Mouse (Mus musculus): ENCODE data around the gene Dnal4. TPM values are rescaled to one million over a fixed set of nuclear protein-coding genes. Genes with fewer than 3 reads are reported as not detected.
"Not testable (repeated sequence)": the region's sequence is repeated elsewhere in the genome, so short reads cannot be mapped to it uniquely, and the experiment has no call there.

Dnal4 gene
- total RNA-seq (2015; ENCODE audit: low replicate concordance) = 1.8 TPM in 1 of 2 replicates, not detected in the other
- 0.30 and 1.7 TPM in 2 replicates for total RNA-seq (2017; ENCODE audit: low replicate concordance)

DNA sequence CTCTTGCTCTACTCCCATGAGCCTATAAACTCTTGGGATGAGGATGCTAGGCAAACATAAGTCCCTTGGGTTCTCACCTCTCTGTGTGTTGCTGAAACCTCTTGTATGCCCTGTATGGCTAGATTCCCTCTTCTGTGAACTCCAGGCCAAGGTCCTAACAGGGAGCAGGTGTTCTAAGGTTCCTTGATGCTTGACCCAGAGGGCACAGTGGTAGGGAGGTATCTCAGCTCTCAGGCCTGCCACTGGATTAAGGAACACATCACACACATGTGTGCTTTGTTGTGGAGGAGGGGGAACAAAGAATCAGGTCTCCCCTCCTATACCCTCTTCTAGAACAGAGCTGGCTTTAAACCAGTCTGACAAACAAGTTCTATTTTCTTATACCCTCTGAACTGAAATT is at the start of gene Dnal4:
Gene Dnal4 (minus strand): TSS at position 101 of the 400 bp plus-strand sequence.
- ATAC-seq (replicated peaks; ENCODE audit: low FRiP score, poor library complexity, severe bottlenecking) = no peak

DNA sequence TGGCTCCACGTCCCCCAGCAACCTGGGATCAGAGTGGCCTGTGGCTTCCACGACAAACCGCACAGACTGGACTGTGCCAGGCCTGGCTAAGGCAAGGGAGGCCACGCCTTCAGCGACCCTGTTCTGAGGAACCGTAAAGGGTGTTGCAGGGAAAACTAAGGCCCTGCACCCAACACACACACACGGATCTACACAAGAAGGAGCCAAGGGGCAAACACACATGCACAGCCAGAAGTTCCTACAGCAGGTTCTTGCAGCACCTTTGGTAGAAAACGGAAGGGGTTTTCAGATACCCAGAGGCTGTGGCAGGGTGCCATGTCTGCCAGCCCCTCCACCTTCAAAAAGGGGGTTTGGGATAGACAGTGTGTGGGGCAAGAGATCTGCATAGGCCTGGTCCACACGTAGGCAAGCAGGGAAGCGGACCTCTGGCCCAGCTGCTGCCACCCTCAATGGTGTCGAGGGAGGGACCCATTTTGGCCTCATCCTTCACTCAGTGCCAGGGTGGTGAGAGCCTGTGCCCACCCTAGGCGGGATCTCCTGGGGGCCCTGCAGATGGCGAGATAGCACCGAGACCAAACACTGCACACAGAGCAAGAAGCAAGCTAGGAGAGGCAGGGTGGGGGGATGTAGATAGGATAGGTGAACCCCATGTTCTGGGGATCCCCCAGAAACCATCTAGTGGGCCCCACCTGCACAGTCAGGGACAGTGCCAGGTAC is 49.6 kb upstream of the Dnal4 start:
- ATAC-seq (replicated peaks; ENCODE audit: low FRiP score, poor library complexity, severe bottlenecking) = no peak

DNA sequence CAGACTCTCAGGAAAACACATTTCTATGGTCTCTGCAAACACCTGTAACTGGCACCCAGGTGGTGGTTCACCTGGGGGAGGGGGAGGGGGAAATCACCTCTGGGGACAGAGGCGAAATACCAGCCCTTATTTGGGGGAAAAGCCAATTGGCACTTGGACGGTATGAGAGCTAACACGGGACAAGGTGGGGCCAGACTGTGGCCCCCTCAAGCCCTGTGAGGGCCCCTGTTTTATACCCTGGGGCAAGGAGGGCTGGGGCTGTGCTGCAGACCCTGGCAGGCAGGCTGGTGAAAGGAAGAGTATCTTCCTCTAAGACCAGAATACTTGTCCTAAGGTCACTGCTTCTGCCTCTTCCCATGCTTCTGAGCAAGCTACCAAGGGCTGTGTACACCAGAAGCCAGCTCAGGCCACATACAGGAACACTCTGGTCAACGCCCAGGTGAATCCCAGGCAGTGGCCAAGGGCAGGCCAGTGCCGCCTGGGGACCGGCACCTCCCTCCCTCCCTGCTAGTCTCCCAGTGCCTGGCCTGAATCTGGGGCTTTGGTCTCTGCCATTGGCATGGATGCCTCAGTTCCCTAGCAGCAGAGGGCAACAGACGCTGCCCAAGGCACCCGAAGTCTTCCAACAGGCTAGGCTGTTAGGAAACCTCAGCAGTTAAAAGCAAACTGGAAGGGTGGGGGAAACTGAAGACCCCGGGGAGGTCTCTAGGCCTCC is 48.7 kb upstream of the Dnal4 start:
- ATAC-seq (replicated peaks; ENCODE audit: low FRiP score, poor library complexity, severe bottlenecking) = no peak

DNA sequence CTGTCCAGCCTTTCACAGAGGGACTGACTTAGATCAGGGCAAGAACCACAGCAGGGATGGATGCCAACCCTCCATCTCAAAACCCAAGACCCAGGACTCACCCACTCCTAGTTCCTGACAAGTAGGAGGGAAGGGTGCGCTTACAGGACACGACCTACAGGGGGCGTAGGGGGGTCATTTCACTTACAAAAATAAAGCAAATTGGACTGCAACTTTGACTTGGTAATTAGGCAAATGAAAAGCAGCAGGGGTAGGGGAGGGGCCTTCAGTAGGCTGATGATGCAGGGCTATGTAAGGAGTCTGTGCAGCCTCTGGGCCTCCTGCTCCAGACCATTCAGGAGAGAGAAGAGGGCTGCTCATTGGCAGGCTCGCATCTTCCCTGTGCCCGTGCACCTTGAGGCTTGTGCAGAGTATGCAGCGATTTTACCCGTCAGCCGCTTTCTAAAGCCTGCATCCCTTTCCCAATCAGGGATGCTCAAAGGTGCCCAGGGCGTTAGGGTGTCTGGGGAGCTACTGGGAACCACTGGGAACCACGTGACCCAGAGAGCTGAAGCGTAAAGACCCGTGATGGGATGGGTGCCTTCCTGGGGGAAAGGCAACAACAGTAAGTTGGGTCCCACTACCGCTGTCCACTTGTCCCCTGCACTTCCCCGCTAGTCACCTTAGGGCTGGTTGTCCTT is 47.6 kb upstream of the Dnal4 start:
- no peak for ATAC-seq (replicated peaks; ENCODE audit: low FRiP score, poor library complexity, severe bottlenecking)

DNA sequence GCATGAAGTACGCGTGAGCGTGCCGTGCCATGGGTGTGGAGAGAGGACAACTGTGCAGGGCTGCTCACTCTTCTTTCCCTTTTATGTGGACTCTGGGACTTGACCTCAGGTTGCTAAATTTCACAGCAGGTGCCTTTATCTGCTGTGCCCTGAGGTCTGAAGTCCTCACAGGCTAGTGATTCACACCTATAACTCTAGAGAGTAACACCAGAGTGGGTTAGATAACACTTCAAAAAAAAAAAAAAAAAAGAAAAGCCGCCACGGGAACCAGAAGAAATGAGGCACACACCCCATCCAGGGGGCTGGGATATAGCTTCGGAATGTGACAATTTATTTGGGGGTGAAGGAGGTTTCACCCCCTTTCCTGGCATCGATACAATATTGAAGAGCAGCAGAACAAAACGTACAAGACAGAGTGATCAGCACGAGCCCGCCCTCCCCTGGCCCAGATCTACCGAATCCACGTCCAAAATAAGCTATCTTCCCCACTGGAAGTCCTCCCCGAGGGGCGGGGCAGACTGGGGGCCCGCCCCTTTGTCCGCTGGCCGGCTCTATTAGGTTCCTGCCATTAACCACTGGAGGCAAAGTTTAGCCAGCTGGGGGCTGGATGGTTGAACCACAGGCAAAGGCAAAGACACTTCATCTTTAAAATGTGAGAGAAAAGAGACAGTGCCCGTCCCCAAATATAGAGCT is 46.1 kb upstream of the Dnal4 start:
- ATAC-seq (replicated peaks; ENCODE audit: low FRiP score, poor library complexity, severe bottlenecking) = peak; percentile 69

DNA sequence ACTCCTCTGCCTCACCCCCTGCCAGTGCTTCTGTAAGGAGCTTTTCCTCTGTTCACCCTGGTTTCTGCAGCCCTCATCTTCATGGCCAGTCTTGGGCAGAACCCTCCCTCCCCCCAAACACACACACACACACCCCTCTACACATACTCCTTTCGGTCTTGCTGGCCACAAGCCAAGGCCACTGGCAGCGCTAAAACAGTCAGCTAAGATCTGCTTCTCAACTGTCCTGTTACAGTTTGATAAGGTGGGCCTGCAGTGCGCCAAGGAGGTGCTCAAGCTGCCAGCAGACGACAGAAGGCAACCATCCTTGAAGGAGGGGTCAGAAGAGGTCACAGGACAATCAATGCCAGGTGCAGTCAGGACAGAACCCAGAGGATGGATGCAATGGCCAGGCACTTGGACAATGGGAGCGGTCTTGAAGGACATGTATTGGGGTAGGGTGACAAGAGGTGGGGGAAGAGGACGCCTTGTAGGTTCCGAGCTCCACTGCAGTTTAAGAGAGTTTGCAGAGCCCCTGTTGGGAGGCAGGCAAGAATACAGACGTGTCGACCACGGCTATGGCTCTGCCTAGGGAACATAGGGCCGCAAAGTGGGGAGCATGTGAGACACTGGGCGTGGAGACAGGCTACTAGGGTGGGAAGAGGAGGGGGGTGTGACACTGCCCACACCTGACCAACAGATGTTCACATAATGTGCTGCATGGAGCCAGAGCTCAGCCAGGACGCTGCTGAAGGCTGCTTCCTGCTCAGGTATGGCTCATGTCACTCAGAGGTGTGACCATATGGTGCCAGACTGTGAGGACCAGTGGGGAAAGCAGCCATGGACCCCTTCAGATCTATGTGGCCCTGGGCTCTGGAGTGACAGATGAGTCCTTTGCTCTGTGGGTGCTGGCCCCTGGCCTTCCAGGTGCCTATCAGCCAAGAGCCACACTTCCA is 44.9 kb upstream of the Dnal4 start:
- ATAC-seq (replicated peaks; ENCODE audit: low FRiP score, poor library complexity, severe bottlenecking) = peak; percentile 82

DNA sequence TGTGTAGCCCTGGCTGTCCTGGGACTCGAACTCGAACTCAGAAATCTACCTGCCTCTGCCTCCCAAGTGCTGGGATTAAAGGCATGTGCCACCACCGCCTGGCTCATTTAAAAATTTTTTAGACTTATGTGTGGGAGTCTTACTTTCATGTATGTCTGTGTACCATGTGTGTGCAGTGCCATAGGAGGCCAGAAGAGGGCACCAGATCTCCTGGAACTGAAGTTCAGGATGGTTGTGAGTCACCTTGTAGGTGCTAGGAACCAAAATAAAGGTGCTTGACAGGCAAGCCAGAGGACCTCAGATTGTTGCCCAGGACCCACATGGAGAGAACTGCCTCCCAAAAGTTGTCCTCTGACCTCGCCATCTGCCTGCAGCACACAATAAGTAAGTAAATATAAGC is 40.7 kb upstream of the Dnal4 start:
- no peak for ATAC-seq (replicated peaks; ENCODE audit: low FRiP score, poor library complexity, severe bottlenecking)

DNA sequence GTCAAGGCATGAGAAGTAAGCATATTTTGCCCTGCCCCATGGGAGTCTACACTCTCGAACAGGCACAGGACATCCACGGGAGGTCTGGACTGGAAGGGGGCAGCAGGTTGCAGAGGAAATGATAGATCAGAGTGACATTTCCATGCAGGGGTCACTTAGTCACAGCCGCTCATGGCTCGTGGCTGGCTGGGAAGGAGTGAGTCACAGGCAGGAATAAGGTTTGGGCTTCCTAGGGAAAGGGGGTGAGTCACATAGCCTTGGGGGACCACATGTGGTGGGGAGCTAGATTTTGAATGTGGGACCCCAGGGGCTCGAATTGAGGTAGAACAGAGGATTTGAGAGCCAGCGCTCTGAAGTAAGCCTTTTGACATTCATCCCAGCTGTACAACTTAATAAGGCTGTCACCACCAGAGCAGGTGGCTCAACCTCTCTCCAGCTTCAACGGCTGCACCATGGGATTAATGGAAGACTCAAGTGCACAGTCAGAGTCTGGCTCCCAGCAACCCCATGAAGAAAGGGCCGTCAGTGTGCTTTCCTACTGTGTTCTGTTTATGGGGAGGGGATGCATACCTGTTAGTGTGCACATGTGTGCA is 36.1 kb upstream of the Dnal4 start:
- no peak for ATAC-seq (replicated peaks; ENCODE audit: low FRiP score, poor library complexity, severe bottlenecking)

DNA sequence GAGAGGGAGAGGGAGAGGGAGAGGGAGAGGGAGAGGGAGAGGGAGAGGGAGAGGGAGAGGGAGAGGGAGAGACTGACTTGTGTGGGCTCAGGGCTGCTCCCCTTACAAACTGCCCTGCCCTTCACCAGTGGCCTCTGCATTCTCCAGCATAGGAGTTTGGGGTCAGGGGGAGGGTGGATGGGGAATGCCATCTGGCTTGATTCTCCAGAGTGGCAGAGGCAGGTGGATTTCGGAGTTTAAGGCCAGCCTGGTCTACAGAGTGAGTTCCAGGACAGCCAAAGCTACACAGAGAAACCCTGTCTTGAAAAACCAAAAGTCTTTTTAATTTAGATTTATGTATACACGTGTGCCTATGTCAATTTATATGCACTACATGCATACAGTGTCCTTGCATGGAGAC is 35.2 kb upstream of the Dnal4 start:
- not testable (repeated sequence) for ATAC-seq (replicated peaks; ENCODE audit: low FRiP score, poor library complexity, severe bottlenecking)

DNA sequence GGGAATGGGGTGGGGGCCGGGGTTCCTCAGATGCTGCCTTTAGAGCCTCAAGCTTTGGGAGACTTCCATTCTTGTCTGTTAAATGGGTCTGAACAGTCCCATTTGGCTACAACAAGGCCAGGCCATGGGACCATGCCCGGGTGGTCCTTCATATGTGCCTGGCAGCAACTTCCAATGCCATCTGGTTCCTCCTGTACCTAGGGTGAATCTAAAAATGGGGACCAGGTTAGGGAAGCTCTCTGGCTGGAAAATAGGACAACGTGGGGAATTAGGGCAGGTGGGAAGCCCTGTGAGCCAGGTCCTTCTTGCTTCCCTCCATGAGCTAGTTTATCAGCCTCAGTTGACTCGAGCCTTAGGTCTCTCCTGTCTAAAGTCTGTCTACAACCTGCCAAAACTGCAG is 33.3 kb upstream of the Dnal4 start:
- no peak for ATAC-seq (replicated peaks; ENCODE audit: low FRiP score, poor library complexity, severe bottlenecking)

DNA sequence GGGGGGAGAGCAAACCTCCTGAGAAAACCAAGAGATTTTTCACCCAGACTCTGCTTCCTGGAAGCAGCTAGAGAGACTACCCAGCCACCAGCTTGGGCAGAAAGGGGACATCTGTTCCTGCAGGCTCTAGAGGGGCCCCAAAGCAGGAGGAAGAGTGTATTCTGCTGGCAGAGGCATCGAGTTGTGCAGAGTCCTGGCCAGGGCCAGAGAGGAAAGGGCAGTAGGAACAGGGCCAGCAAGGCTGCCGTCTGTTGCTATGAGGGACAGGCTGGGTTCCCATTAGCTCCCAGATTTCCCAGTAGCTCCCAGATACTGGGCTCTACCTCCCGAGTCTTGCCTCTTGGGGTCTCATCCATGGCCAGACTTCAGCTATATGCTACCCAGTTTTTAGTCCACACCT is 32.4 kb upstream of the Dnal4 start:
- ATAC-seq (replicated peaks; ENCODE audit: low FRiP score, poor library complexity, severe bottlenecking) = no peak

DNA sequence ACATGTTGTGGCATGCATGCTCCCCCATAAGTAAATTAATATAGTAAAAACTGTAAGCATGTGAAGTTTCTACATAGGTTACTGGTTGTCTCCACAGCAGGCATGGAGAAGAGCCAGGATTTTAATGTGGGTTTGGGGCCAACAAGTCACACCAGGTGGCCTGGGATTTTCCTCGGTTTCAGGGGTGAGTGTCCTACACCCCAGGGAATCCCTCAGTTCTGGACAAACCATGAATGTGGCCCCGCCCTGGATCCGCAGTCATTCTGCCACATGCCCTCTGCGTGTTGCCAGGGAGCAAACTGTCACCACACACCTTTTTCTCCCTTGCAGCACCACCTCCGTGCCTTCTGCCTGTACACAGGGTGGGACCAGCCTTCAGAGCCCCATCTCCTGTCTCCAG is 31.0 kb upstream of the Dnal4 start:
- ATAC-seq (replicated peaks; ENCODE audit: low FRiP score, poor library complexity, severe bottlenecking) = no peak

DNA sequence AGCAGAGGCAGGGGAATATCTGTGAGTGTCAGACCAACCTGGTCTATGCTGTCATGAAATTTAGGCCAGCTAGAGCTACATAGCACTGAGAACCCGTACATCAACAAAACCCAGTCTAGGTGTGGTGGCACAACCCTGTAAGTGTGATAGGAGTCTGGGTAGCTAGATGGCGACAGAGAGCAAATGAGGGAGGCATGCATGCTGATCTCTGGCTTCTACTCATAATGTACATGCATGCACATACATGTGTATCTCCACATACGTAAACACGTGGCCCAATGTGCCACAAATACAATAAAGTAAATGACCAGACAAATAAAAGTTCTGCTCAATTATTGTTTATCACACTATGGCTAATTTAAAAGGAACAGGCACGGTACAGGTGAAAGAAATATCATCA is 30.5 kb upstream of the Dnal4 start:
- ATAC-seq (replicated peaks; ENCODE audit: low FRiP score, poor library complexity, severe bottlenecking) = peak; percentile 71

DNA sequence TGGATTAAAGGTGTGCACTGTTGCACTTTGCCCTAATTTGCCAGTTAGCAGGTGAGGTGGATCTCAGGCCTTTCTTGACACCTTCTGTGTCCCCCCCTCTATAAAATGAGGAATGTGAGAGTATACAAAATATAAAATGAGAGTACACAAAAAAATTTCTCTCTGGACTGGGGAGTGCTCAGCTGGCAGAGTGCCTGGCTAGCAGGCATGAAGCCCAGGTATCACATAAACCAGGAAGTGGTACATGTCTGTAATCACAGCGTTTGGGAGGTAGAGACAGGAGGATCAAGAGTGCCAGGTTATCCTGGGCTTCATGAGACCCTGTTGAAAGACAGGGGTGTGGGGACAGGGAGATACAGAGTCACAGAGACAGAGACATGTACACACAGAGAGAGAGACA is 29.4 kb upstream of the Dnal4 start:
- ATAC-seq (replicated peaks; ENCODE audit: low FRiP score, poor library complexity, severe bottlenecking) = no peak

DNA sequence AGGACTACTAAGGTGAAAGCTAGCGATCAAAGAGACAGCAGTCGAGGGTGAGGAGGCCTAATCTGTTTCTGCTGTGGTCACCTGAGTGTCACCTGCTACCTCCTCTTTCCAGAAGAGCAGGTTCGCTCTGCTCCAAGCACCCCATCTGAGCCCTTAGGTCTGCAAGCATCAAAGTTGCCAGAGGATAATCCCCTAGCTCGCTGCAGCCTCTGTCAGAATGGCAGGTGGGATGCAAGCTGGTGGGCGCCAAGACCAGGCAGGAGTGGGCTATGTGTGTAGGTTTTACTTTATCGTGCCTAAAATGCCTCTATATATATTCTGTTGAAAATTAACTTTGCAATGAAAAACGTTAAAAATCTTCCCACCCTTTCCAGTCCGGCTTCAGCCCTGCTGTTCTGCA is 27.6 kb upstream of the Dnal4 start:
- ATAC-seq (replicated peaks; ENCODE audit: low FRiP score, poor library complexity, severe bottlenecking) = no peak

DNA sequence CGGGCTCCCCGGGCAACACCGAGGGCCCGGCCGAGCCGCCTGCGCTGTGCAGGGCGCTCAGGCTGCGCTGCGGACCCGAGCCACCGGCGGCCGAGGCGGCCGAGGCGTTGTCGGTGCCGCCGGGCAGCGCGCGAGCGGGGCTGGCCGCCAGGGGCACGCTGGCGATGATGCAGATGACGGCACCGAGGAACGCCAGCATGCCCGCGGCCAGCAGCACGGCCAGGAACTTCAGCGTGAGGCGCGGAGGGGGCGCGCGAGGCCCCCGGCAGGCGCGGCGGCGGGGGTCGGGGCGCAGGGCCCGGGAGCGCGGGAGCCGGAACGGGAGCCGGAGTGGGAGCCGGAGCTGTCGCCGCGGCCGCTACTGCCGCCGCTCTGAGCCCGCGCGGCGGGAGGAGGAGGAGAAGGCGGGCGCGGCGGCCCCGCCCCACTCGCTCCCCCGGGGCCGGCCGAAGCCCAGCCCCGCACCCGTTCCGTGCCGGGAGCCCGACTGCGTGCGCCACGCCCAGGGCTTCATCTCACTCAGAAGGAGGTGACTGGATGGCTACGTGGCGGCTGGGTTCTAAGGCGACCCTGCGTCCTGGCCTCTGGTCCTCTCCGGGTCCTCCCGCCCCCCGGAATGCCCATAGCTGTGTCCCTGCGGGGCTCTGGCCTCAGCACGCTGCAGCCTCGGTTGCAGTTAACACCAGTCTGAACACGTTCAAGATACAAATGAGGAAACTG is 26.9 kb upstream of the Dnal4 start, which contains the start of gene Nptxr:
Gene Nptxr (minus strand): TSS at position 415 of the 720 bp plus-strand sequence.
- no peak for ATAC-seq (replicated peaks; ENCODE audit: low FRiP score, poor library complexity, severe bottlenecking)

DNA sequence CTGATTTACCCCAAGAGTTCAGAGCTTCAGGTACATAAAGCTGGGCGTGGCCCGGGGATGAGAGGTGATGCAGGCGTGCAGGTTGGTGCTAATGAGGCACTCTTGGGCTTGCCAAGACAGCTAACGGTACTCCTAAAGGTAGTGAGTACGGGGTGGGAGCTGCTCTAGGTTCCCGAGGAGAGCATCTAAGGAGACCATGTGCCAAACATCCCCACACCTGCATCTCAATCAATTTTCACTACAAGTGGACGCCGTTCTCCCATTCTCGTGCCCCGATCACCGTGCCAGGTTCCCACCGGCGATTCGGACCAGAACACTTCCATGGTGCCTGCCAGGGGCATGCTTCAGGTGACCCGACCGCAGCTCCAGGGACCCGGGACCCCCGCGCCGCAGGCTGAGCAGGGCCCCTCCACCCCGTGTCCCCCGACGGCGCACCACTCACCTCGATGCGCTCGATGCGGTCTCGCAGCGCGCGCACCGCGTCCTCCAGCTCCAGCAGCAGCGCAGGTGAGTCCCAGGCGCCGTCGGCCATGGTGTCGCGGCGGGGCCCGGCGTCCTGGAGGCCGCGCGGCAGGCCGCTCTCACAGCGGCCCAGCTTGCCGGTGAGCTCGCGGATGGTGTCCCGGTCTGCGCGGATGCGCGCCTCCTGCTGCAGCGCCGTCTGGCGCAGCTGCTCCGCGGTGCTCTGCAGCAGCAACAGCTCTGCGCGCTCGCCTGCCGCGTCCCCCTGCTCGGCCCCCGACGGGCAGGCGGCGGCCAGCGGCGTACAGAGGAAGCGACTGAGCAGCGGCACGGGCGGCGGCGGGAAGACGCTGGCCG is 26.1 kb upstream of the Dnal4 start:
- no peak for ATAC-seq (replicated peaks; ENCODE audit: low FRiP score, poor library complexity, severe bottlenecking)
